Mouse (Mus musculus): ENCODE results near the gene C730034F03Rik.

GRCm38 (mm10) chr15:89475611-89476474 lies 46.5 kb downstream of the C730034F03Rik start:
- TF ChIP-seq FLI1 (IDR thresholded peaks at IDR 0.05; ENCODE audit: low read length) (no peak), GATA1 (IDR thresholded peaks at IDR 0.05; ENCODE audit: borderline replicate concordance, low read length) (no peak)
